Mouse (Mus musculus) skeletal muscle tissue, postnatal 0 days (tissue): ENCODE measurements around the gene Bcas1. TPM values are rescaled to one million over a fixed set of nuclear protein-coding genes. Genes with fewer than 3 reads are reported as not detected.

Source experiments
- polyA plus RNA-seq: library from polyadenylated mRNA; unstranded; fragments of >200 nt; fragmentation: Nextera tagmentation; extraction: Ambion mirVana; gene quantifications from 2 replicates; pipeline ENCODE4 v1.2.1, GENCODE M21; 2015

Bcas1 gene
- 3.6 and 4.1 TPM in 2 replicates for polyA plus RNA-seq

DNA sequence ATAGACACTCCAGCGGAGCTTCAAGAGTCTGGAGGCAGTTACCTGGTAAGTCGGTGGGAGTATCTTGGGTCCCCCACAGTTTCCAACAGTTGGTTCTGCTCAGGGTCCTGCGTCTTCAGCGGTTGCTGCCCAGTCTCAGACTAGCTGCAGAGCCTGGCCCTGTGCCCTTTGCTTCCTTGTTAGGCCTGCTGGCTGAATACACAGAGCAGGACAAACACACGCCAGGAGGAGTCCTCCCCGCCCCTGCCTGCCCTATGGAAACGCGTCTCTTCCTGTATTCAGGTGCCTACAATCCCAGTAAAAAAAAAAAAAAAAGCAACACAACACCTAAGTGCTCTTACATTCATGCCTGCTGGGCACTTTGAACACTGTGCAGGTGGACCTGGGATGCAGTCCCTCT lies at the start of gene Bcas1:
Gene Bcas1, minus strand, starts transcription at position 142 of the 400 bp plus-strand sequence.

Other genes starting within 250 kb of the Bcas1 start
- gene Pfdn4, start 68.6 kb upstream of the Bcas1 start, polyA plus RNA-seq, result 53.7 and 58.5 TPM in 2 replicates
- gene Cyp24a1, start 69.3 kb upstream of the Bcas1 start, polyA plus RNA-seq, result not detected in 2 replicates
- not detected in 2 replicates for gene 4930470P17Rik, start 174.2 kb upstream of the Bcas1 start, polyA plus RNA-seq